Mouse (Mus musculus) brain, embryonic 14.5 days (tissue): Measurements from ENCODE around the gene Tsfm.

ENCODE experiments used
- CTCF ChIP-seq: fragments of 200-500 bp; IDR thresholded peaks from 2 replicates; pipeline ENCODE4 v1.5.1; 2012; ENCODE audit warnings: inconsistent platforms, mild to moderate bottlenecking, moderate library complexity, borderline replicate concordance; ENCODE audit not compliant: insufficient read depth, insufficient read length; ENCODE audit errors: extremely low read depth
- POLR2A ChIP-seq: fragments of 200-500 bp; IDR thresholded peaks from 2 replicates; pipeline ENCODE4 v1.6.1; 2012; ENCODE audit warnings: mild to moderate bottlenecking, inconsistent platforms, borderline replicate concordance; ENCODE audit not compliant: poor library complexity, insufficient read depth, insufficient read length, severe bottlenecking; ENCODE audit errors: extremely low read depth

- TF ChIP-seq CTCF (no peak), POLR2A (no peak)
These were observed 24.0 kb upstream of the Tsfm start for GRCm38 (mm10) chr10:127054646-127055045.
